Mouse (Mus musculus) bone marrow macrophage, adult 2 months (primary cell): Measurements from ENCODE around the gene Hnrnpr.

ENCODE experiments used
- CTCF ChIP-seq: IDR thresholded peaks from 2 replicates; pipeline ENCODE4 v1.5.1; 2012; ENCODE audit warnings: low read depth, mild to moderate bottlenecking, low read length, moderate library complexity
- POLR2A ChIP-seq: IDR thresholded peaks from 2 replicates; pipeline ENCODE4 v1.6.1; 2012; ENCODE audit warnings: mild to moderate bottlenecking, low read depth, low read length, borderline replicate concordance

GRCm38 (mm10) chr4:136327238-136327637 lies 16.5 kb downstream of the Hnrnpr start:
- TF ChIP-seq CTCF (no peak), POLR2A (no peak)
